Mouse (Mus musculus): ENCODE results near the gene Zdhhc3.

Zdhhc3 gene

GRCm38 (mm10) chr9:123123017-123123416, 10.0 kb upstream of the Zdhhc3 start:
- DNase-seq (ENCODE audit: inconsistent age in 2 of 2, low spot score in 1 of 2), result no peak

GRCm38 (mm10) chr9:123115566-123115965, 2.6 kb upstream of the Zdhhc3 start:
- DNase-seq (ENCODE audit: inconsistent age in 2 of 2, low spot score in 1 of 2), result no peak

GRCm38 (mm10) chr9:123113931-123114330, 926 bp upstream of the Zdhhc3 start:
- no peak for DNase-seq (ENCODE audit: inconsistent age in 2 of 2, low spot score in 1 of 2)

GRCm38 (mm10) chr9:123111751-123112221, 1.2 kb downstream of the Zdhhc3 start:
- peak in 1 of 2 experiments; percentile 16 for DNase-seq (ENCODE audit: inconsistent age in 2 of 2, low spot score in 1 of 2)

GRCm38 (mm10) chr9:123109188-123109587, 3.8 kb downstream of the Zdhhc3 start:
- no peak for DNase-seq (ENCODE audit: inconsistent age in 2 of 2, low spot score in 1 of 2)

GRCm38 (mm10) chr9:123107186-123107585, 5.8 kb downstream of the Zdhhc3 start:
- no peak for DNase-seq (ENCODE audit: inconsistent age in 2 of 2, low spot score in 1 of 2)

GRCm38 (mm10) chr9:123104362-123104761, 8.6 kb downstream of the Zdhhc3 start:
- no peak for DNase-seq (ENCODE audit: inconsistent age in 2 of 2, low spot score in 1 of 2)

GRCm38 (mm10) chr9:123103425-123103824, 9.6 kb downstream of the Zdhhc3 start:
- DNase-seq (ENCODE audit: inconsistent age in 2 of 2, low spot score in 1 of 2), result no peak

GRCm38 (mm10) chr9:123099631-123100455, 13.2 kb downstream of the Zdhhc3 start:
- no peak for DNase-seq (ENCODE audit: inconsistent age in 2 of 2, low spot score in 1 of 2)

- no peak for DNase-seq (ENCODE audit: inconsistent age in 2 of 2, low spot score in 1 of 2)
Measured at GRCm38 (mm10) chr9:123090844-123091243, 22.2 kb downstream of the Zdhhc3 start.

- DNase-seq (ENCODE audit: inconsistent age in 2 of 2, low spot score in 1 of 2), result no peak
Measured at GRCm38 (mm10) chr9:123087558-123087957, 25.4 kb downstream of the Zdhhc3 start.

- DNase-seq (ENCODE audit: inconsistent age in 2 of 2, low spot score in 1 of 2), result no peak
Measured at GRCm38 (mm10) chr9:123085373-123085772, 27.6 kb downstream of the Zdhhc3 start.

GRCm38 (mm10) chr9:123080796-123081195, 32.2 kb downstream of the Zdhhc3 start:
- DNase-seq (ENCODE audit: inconsistent age in 2 of 2, low spot score in 1 of 2), result no peak

- DNase-seq (ENCODE audit: inconsistent age in 2 of 2, low spot score in 1 of 2), result no peak
Measured at GRCm38 (mm10) chr9:123080355-123080754, 32.6 kb downstream of the Zdhhc3 start.

- no peak for DNase-seq (ENCODE audit: inconsistent age in 2 of 2, low spot score in 1 of 2)
Measured at GRCm38 (mm10) chr9:123079149-123079548, 33.9 kb downstream of the Zdhhc3 start.

GRCm38 (mm10) chr9:123060172-123060571, 52.8 kb downstream of the Zdhhc3 start:
- no peak for DNase-seq (ENCODE audit: inconsistent age in 2 of 2, low spot score in 1 of 2)

- no peak for DNase-seq (ENCODE audit: inconsistent age in 2 of 2, low spot score in 1 of 2)
Measured at GRCm38 (mm10) chr9:123058724-123059292, 54.2 kb downstream of the Zdhhc3 start.

- DNase-seq (ENCODE audit: inconsistent age in 2 of 2, low spot score in 1 of 2), result no peak
Measured at GRCm38 (mm10) chr9:123047665-123048064, 65.3 kb downstream of the Zdhhc3 start.

- DNase-seq (ENCODE audit: inconsistent age in 2 of 2, low spot score in 1 of 2), result no peak
Measured at GRCm38 (mm10) chr9:123034426-123034825, 78.6 kb downstream of the Zdhhc3 start, which contains the start of gene Tgm4. Gene Tgm4 (plus strand): TSS chr9:123034726.

- DNase-seq (ENCODE audit: inconsistent age in 2 of 2, low spot score in 1 of 2), result no peak
Measured at GRCm38 (mm10) chr9:123031496-123032246, 81.3 kb downstream of the Zdhhc3 start.

- DNase-seq (ENCODE audit: inconsistent age in 2 of 2, low spot score in 1 of 2), result peak; percentile 46 to 72
Measured at GRCm38 (mm10) chr9:123024201-123024600, 88.8 kb downstream of the Zdhhc3 start.
